Mouse (Mus musculus) CH12.LX (cell line): ENCODE data around the gene Ntan1. TPM values are rescaled to one million over a fixed set of nuclear protein-coding genes. Genes with fewer than 3 reads are reported as not detected.
"Not testable (repeated sequence)": the region's sequence is repeated elsewhere in the genome, so short reads cannot be mapped to it uniquely, and the experiment has no call there.

Experiments
- DNase-seq: peaks from one replicate; pipeline ENCODE4 v3.0.0-alpha.2; 2013; ENCODE audit errors: extremely low read depth
- H3K27ac ChIP-seq: 2 replicates; pipeline ENCODE4 v1.5.1; 2012; ENCODE audit warnings: low read depth, mild to moderate bottlenecking, control low read depth, moderate library complexity; ENCODE audit not compliant: insufficient read depth
- H3K27me3 ChIP-seq: replicated peaks from 2 replicates; pipeline ENCODE3; 2012; ENCODE audit warnings: inconsistent platforms
- H3K36me3 ChIP-seq, 2 experiments: replicated peaks in 1 of 2; 2 replicates each; pipeline versions ENCODE3 to v1.6.1; 2012; ENCODE audit warnings: inconsistent platforms in 1 of 2, low read length in 1 of 2, mild to moderate bottlenecking in 1 of 2, mixed read lengths in 1 of 2, moderate library complexity in 1 of 2; ENCODE audit not compliant: control insufficient read depth in 1 of 2, insufficient read depth in 1 of 2
- H3K4me1 ChIP-seq, 2 experiments: 2 replicates each; pipeline ENCODE4 v1.6.1; 2012; ENCODE audit warnings: inconsistent platforms in 1 of 2, moderate library complexity in 1 of 2; ENCODE audit not compliant: insufficient read depth in 2 of 2, control insufficient read depth in 1 of 2
- H3K4me2 ChIP-seq: 2 replicates; pipeline ENCODE4 v1.6.1; 2012; ENCODE audit warnings: low read depth, mild to moderate bottlenecking, control low read depth; ENCODE audit not compliant: poor library complexity, insufficient read depth, severe bottlenecking
- H3K4me3 ChIP-seq, 3 experiments: fragments of 150-350 bp in 1 of 3; sonication (generic) in 1 of 3; replicated peaks in 1 of 3; 2 replicates each; pipeline versions ENCODE3 to v1.5.1; 2011 to 2012; ENCODE audit warnings: low read depth in 2 of 3, low read length in 2 of 3, mild to moderate bottlenecking in 2 of 3, moderate library complexity in 2 of 3, control low read depth in 1 of 3, improper control_type of control experiment in 1 of 3, inconsistent platforms in 1 of 3, mixed read lengths in 1 of 3; ENCODE audit not compliant: poor library complexity in 1 of 3
- H3K79me2 ChIP-seq: replicated peaks from 2 replicates; pipeline ENCODE4 v1.6.1; 2012; ENCODE audit warnings: mild to moderate bottlenecking, moderate library complexity; ENCODE audit not compliant: control insufficient read depth, poor library complexity, insufficient read depth, severe bottlenecking; ENCODE audit errors: extremely low read depth
- H3K9ac ChIP-seq: 2 replicates; pipeline ENCODE4 v1.6.1; 2012; ENCODE audit warnings: low read depth, mild to moderate bottlenecking, control low read depth, moderate library complexity; ENCODE audit not compliant: insufficient read depth
- H3K9me3 ChIP-seq: replicated peaks from 2 replicates; pipeline ENCODE3; 2012; ENCODE audit warnings: low read length, inconsistent platforms, mixed read lengths
- BHLHE40 ChIP-seq: IDR thresholded peaks from 2 replicates; pipeline ENCODE4 v1.6.1; 2011; ENCODE audit warnings: mild to moderate bottlenecking, low read depth, low read length, improper control_type of control experiment
- dilution Hi-C: fragments of 300-500 bp; cut with MboI; formaldehyde crosslinking; loops from 2 replicates; pipeline ENCODE4 v1.14.3; 2020; ENCODE audit warnings: low sequenced_read_pairs; ENCODE audit not compliant: extremely low pct_unique_long_range_greater_than_20kb, extremely low pct_ligation_motif_present
- in situ Hi-C: fragments of 300-500 bp; cut with MboI; formaldehyde crosslinking; loops from 3 replicates; pipeline ENCODE4 v1.14.3; 2019; ENCODE audit warnings: low sequenced_read_pairs, low pct_ligation_motif_present, low pct_unique_long_range_greater_than_20kb, mixed read lengths
- polyA plus RNA-seq: library from polyadenylated mRNA; unstranded; fragments of >175 nt; gene quantifications from 2 replicates; pipeline ENCODE4 v1.2.1, GENCODE M21; 2012; ENCODE audit warnings: low read depth; ENCODE audit not compliant: insufficient read length
- total RNA-seq, 2 experiments: library from RNA; depleted of rRNA; stranded (reverse); fragments of 300-350 nt in 1 of 2; fragments of >200 nt in 1 of 2; gene quantifications; 2 replicates each; pipeline ENCODE4 v1.2.3; 2012 to 2014

Gene Ntan1
- total and polyA plus RNA-seq, 3 experiments: 57.3 to 111 (median 71.3) TPM

- peak; percentile 73 for TF ChIP-seq BHLHE40
Observed at GRCm38 (mm10) chr16:13818560-13819393, at the start of gene Ntan1 (continued).

- H3K27ac ChIP-seq, DNase-seq, H3K9me3 ChIP-seq, H3K9ac ChIP-seq, H3K27me3 ChIP-seq, H3K36me3 ChIP-seq, dilution Hi-C loops, H3K4me3 ChIP-seq, H3K4me1 ChIP-seq, H3K79me2 ChIP-seq, H3K4me2 ChIP-seq, in situ Hi-C loops: not testable (repeated sequence)
Observed at GRCm38 (mm10) chr16:13771603-13772002, 47.0 kb upstream of the Ntan1 start.

GRCm38 (mm10) chr16:13772051-13772450 is 46.6 kb upstream of the Ntan1 start:
- in situ Hi-C loops, H3K27me3 ChIP-seq, H3K27ac ChIP-seq, H3K4me2 ChIP-seq, DNase-seq, H3K79me2 ChIP-seq, H3K9me3 ChIP-seq, H3K4me1 ChIP-seq, H3K9ac ChIP-seq, H3K36me3 ChIP-seq, dilution Hi-C loops, H3K4me3 ChIP-seq: not testable (repeated sequence)

- H3K4me1 ChIP-seq, H3K27me3 ChIP-seq, H3K79me2 ChIP-seq, H3K4me2 ChIP-seq, H3K9ac ChIP-seq, dilution Hi-C loops, in situ Hi-C loops, DNase-seq, H3K4me3 ChIP-seq, H3K36me3 ChIP-seq, H3K27ac ChIP-seq: not testable (repeated sequence)
- peaks cover 11% of the 10 kb centered on the region for H3K9me3 ChIP-seq
Observed at GRCm38 (mm10) chr16:13774011-13774410, 44.6 kb upstream of the Ntan1 start.

- H3K9me3 ChIP-seq: peaks cover 17% of the 10 kb centered on the region
- in situ Hi-C loops, H3K79me2 ChIP-seq, H3K27me3 ChIP-seq, DNase-seq, H3K9ac ChIP-seq, H3K4me3 ChIP-seq, H3K4me1 ChIP-seq, H3K4me2 ChIP-seq, H3K36me3 ChIP-seq, H3K27ac ChIP-seq, dilution Hi-C loops: not testable (repeated sequence)
Observed at GRCm38 (mm10) chr16:13774651-13775050, 44.0 kb upstream of the Ntan1 start.
